Mouse (Mus musculus): ENCODE results near the gene Fxr2. TPM values are rescaled to one million over a fixed set of nuclear protein-coding genes. Genes with fewer than 3 reads are reported as not detected.

Gene Fxr2
- polyA plus RNA-seq, 1 experiment = 104 TPM

- Histone ChIP-seq H3K36me3 (ENCODE audit: control insufficient read depth, insufficient read depth) (peaks cover 10% of the 10 kb centered on the region), H3K4me3 (no peak within 1 kb of the TSS), H3K4me2 (ENCODE audit: low read depth) (no peak within 1 kb of the TSS), H3K27me3 (ENCODE audit: control insufficient read depth, insufficient read depth, insufficient read length) (no peaks in the 10 kb centered on the region), H3ac (ENCODE audit: control insufficient read depth, insufficient read length) (no peak within 1 kb of the TSS), H3K79me2 (ENCODE audit: control insufficient read depth, insufficient read depth) (peaks cover 9% of the 10 kb centered on the region)
- no peak for TF ChIP-seq CEBPB (IDR thresholded peaks at IDR 0.05; ENCODE audit: insufficient read depth, poor library complexity, severe bottlenecking)
- TF ChIP-seq POLR2A (IDR thresholded peaks at IDR 0.05; ENCODE audit: insufficient read length, low read depth) = no peak
- TF ChIP-seq E2F4 (IDR thresholded peaks at IDR 0.05; ENCODE audit: insufficient read depth) = no peak
- no peak for TF ChIP-seq SRF (IDR thresholded peaks at IDR 0.05; ENCODE audit: control insufficient read depth, insufficient read length, low read depth)
Observed at GRCm38 (mm10) chr11:69655264-69656064, 22.7 kb downstream of the Fxr2 start, which contains the start of gene Sox15. Gene Sox15 (plus strand): TSS chr11:69655314.

GRCm38 (mm10) chr11:69656065-69656455 lies 23.3 kb downstream of the Fxr2 start:
- Histone ChIP-seq H3K27me3 (ENCODE audit: control insufficient read depth, insufficient read depth, insufficient read length) (no peaks in the 10 kb centered on the region), H3ac (ENCODE audit: control insufficient read depth, insufficient read length) (no peak overlapping the region), H3K4me2 (ENCODE audit: low read depth) (no peak overlapping the region), H3K36me3 (ENCODE audit: control insufficient read depth, insufficient read depth) (peaks cover 7% of the 10 kb centered on the region), H3K79me2 (ENCODE audit: control insufficient read depth, insufficient read depth) (peaks cover 15% of the 10 kb centered on the region), H3K4me3 (no peak overlapping the region)
- TF ChIP-seq POLR2A (IDR thresholded peaks at IDR 0.05; ENCODE audit: insufficient read length, low read depth) (no peak), E2F4 (IDR thresholded peaks at IDR 0.05; ENCODE audit: insufficient read depth) (no peak), USF1 (IDR thresholded peaks at IDR 0.05; ENCODE audit: low read depth) (no peak), REST (IDR thresholded peaks at IDR 0.05; ENCODE audit: insufficient read depth, insufficient read length) (no peak), CEBPB (IDR thresholded peaks at IDR 0.05; ENCODE audit: insufficient read depth, poor library complexity, severe bottlenecking) (no peak), TCF3 (IDR thresholded peaks at IDR 0.05; ENCODE audit: insufficient read length, low read depth) (no peak), POLR2AphosphoS2 (IDR thresholded peaks at IDR 0.05; ENCODE audit: insufficient read length, low read depth) (no peak), SRF (IDR thresholded peaks at IDR 0.05; ENCODE audit: control insufficient read depth, insufficient read length, low read depth) (no peak), MYOG (IDR thresholded peaks at IDR 0.05; ENCODE audit: control insufficient read depth in 1 of 3, insufficient read depth in 1 of 3, insufficient read length in 2 of 3, low read depth in 2 of 3) (no peak), MYOD1 (IDR thresholded peaks at IDR 0.05; ENCODE audit: control insufficient read depth in 1 of 3, insufficient read length in 2 of 3, low read depth in 2 of 3) (no peak), TCF12 (IDR thresholded peaks at IDR 0.05; ENCODE audit: insufficient read depth, poor library complexity, severe bottlenecking) (no peak), MAX (IDR thresholded peaks at IDR 0.05; ENCODE audit: low read depth) (no peak)

- Histone ChIP-seq H3K36me3 (ENCODE audit: control insufficient read depth, insufficient read depth) (peaks cover 6% of the 10 kb centered on the region), H3ac (ENCODE audit: control insufficient read depth, insufficient read length) (no peak overlapping the region), H3K79me2 (ENCODE audit: control insufficient read depth, insufficient read depth) (peaks cover 23% of the 10 kb centered on the region), H3K27me3 (ENCODE audit: control insufficient read depth, insufficient read depth, insufficient read length) (no peaks in the 10 kb centered on the region), H3K4me3 (no peak overlapping the region), H3K4me2 (ENCODE audit: low read depth) (no peak overlapping the region)
- no peak for TF ChIP-seq REST (IDR thresholded peaks at IDR 0.05; ENCODE audit: insufficient read depth, insufficient read length)
Observed at GRCm38 (mm10) chr11:69656617-69657461, 24.0 kb downstream of the Fxr2 start.

GRCm38 (mm10) chr11:69657462-69657881 lies 24.7 kb downstream of the Fxr2 start:
- Histone ChIP-seq H3K27me3 (ENCODE audit: control insufficient read depth, insufficient read depth, insufficient read length) (no peaks in the 10 kb centered on the region), H3K4me2 (ENCODE audit: low read depth) (no peak overlapping the region), H3ac (ENCODE audit: control insufficient read depth, insufficient read length) (no peak overlapping the region), H3K79me2 (ENCODE audit: control insufficient read depth, insufficient read depth) (peaks cover 23% of the 10 kb centered on the region), H3K36me3 (ENCODE audit: control insufficient read depth, insufficient read depth) (no peaks in the 10 kb centered on the region), H3K4me3 (no peak overlapping the region)
- TF ChIP-seq MYOG (IDR thresholded peaks at IDR 0.05; ENCODE audit: control insufficient read depth in 1 of 3, insufficient read depth in 1 of 3, insufficient read length in 2 of 3, low read depth in 2 of 3) (no peak), POLR2AphosphoS2 (IDR thresholded peaks at IDR 0.05; ENCODE audit: insufficient read length, low read depth) (no peak), MYOD1 (IDR thresholded peaks at IDR 0.05; ENCODE audit: control insufficient read depth in 1 of 3, insufficient read length in 2 of 3, low read depth in 2 of 3) (no peak), REST (IDR thresholded peaks at IDR 0.05; ENCODE audit: insufficient read depth, insufficient read length) (no peak), MAX (IDR thresholded peaks at IDR 0.05; ENCODE audit: low read depth) (no peak), SRF (IDR thresholded peaks at IDR 0.05; ENCODE audit: control insufficient read depth, insufficient read length, low read depth) (no peak), USF1 (IDR thresholded peaks at IDR 0.05; ENCODE audit: low read depth) (no peak), POLR2A (IDR thresholded peaks at IDR 0.05; ENCODE audit: insufficient read length, low read depth) (peak; percentile 2), TCF3 (IDR thresholded peaks at IDR 0.05; ENCODE audit: insufficient read length, low read depth) (no peak)

All from myocyte (in vitro differentiated cells).